Mouse (Mus musculus) liver, embryonic 14.5 days (tissue): ENCODE measurements at regions not wholly inside any gene's neighbourhood (a gene's known extent, or its start where the extent isn't known, plus 50 kb on each side); places are given as distances from the start of the nearest gene placed in this dataset.

Experiments used
- ATAC-seq: fragments of 200-750 bp; cut with Nextera tagmentation; 2 replicates; pipeline ENCODE4 v1.8.0; 2017; ENCODE audit warnings: moderate number of reproducible peaks, mild to moderate bottlenecking, moderate library complexity; ENCODE audit not compliant: insufficient read depth
- DNase-seq, 3 experiments: peaks; one replicate each; pipeline ENCODE4 v3.0.0-alpha.2; 2012 to 2013; ENCODE audit warnings: low read depth in 3 of 3, low spot score in 3 of 3
- H3K27ac ChIP-seq: fragments of 300-500 bp; sonication (generic); 2 replicates; pipeline ENCODE4 v1.5.1; 2014; ENCODE audit warnings: moderate library complexity, mild to moderate bottlenecking, control low read depth, inconsistent platforms
- H3K27me3 ChIP-seq: fragments of 300-500 bp; sonication (generic); 2 replicates; pipeline ENCODE4 v1.6.1; 2014; ENCODE audit warnings: mild to moderate bottlenecking, low read length, moderate library complexity; ENCODE audit not compliant: control insufficient read depth, insufficient read depth
- H3K36me3 ChIP-seq: fragments of 300-500 bp; sonication (generic); replicated peaks from 2 replicates; pipeline ENCODE4 v1.6.1; 2014; ENCODE audit warnings: low read depth; ENCODE audit not compliant: control insufficient read depth, insufficient read depth
- H3K4me1 ChIP-seq, 2 experiments: fragments of 200-500 bp in 1 of 2; fragments of 300-500 bp in 1 of 2; sonication (generic) in 1 of 2; replicated peaks; 2 replicates each; pipeline ENCODE4 v1.6.1; 2012 to 2014; ENCODE audit warnings: antibody characterized with exemption in 1 of 2, inconsistent platforms in 1 of 2, low read length in 1 of 2; ENCODE audit not compliant: control insufficient read depth in 2 of 2, insufficient read depth in 2 of 2
- H3K4me2 ChIP-seq: fragments of 300-500 bp; sonication (generic); 2 replicates; pipeline ENCODE4 v1.6.1; 2014; ENCODE audit warnings: low read depth, mild to moderate bottlenecking, control low read depth, moderate library complexity
- H3K4me3 ChIP-seq, 2 experiments: fragments of 200-500 bp in 1 of 2; fragments of 300-500 bp in 1 of 2; sonication (generic) in 1 of 2; 2 replicates each; pipeline ENCODE4 v1.5.1; 2012 to 2014; ENCODE audit warnings: low read depth in 2 of 2, low read length in 2 of 2, mild to moderate bottlenecking in 2 of 2, control low read depth in 1 of 2, inconsistent platforms in 1 of 2, moderate library complexity in 1 of 2; ENCODE audit not compliant: insufficient read depth in 1 of 2
- H3K9ac ChIP-seq: fragments of 300-500 bp; sonication (generic); replicated peaks from 2 replicates; pipeline ENCODE4 v1.6.1; 2014; ENCODE audit warnings: mild to moderate bottlenecking, control low read depth, moderate library complexity
- H3K9me3 ChIP-seq: fragments of 300-500 bp; sonication (generic); 2 replicates; pipeline ENCODE4 v1.6.1; 2016; ENCODE audit warnings: low read length, mixed read lengths; ENCODE audit not compliant: control insufficient read depth
- CTCF ChIP-seq: IDR thresholded peaks from 2 replicates; pipeline ENCODE4 v1.5.1; 2016; ENCODE audit warnings: antibody characterized with exemption, low read depth, control low read depth
- EP300 ChIP-seq: IDR thresholded peaks from 2 replicates; pipeline ENCODE4 v1.6.1; 2016; ENCODE audit warnings: antibody characterized with exemption, low read depth
- WGBS: fragments of 180-500 bp; shearing (Covaris S2); extraction: QIAGEN DNeasy Blood & Tissue Kit; methylation state at CpG from one replicate; pipeline ENCODE4 v1.1.7; 2014; ENCODE audit not compliant: insufficient replicate concordance; 5-methylcytosine and 5-hydroxymethylcytosine counted together

DNA sequence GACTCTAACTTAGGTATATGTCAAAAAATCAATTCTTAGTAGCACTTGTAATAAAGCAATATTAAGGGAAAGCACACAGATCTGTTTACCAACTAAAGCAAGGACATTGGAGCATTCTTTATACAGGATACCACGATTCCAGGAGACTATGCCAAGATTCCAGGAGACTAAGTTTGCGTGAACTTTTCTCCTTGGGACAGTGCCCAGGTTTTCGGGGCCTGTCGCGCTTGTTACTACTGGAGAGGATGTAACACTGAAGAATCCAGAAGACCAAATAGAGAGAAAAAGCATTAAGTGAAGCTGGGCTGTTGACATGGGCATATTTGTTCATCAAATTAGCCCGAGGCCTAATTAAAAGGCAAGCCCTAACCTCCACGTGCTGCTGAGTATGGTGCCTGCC, 100.3 kb upstream of the Tmprss15 start:
- ATAC-seq = no peak
- H3K36me3 ChIP-seq = no peaks in the 10 kb centered on the region
- no peaks in the 10 kb centered on the region for H3K9me3 ChIP-seq
- DNase-seq = no peak
- no peak for TF ChIP-seq EP300
- TF ChIP-seq CTCF = no peak
- no peak overlapping the region for H3K4me2 ChIP-seq
- H3K9ac ChIP-seq = no peak overlapping the region
- H3K27ac ChIP-seq = no peak overlapping the region
- no peaks in the 10 kb centered on the region for H3K27me3 ChIP-seq
- H3K4me1 ChIP-seq = no peaks in the 10 kb centered on the region
- 76% methylated on average over 7 of the region's 7 CpGs for WGBS
- H3K4me3 ChIP-seq = no peak overlapping the region

DNA sequence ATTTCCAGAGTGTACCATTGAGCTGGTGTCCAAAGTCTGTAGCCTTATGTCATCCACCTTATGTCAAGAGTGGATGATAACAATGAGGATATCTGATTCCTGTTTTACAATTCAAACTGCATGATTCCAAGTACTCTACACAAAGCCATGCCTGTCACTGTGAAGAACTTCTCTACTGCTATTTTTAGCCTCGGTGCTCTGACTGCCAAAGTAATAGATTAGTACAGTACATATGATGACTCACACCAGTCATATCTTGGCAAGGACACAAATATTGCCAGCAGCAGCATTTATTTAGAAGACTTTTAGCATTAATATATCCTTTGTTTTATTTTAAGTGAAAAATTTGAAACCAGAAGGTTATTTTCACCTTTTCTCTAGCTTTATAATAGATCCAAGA, 95.6 kb upstream of the Tmprss15 start:
- Histone ChIP-seq H3K9ac (no peak overlapping the region), H3K36me3 (no peaks in the 10 kb centered on the region), H3K4me2 (no peak overlapping the region), H3K27ac (no peak overlapping the region), H3K4me3 (no peak overlapping the region), H3K9me3 (no peaks in the 10 kb centered on the region), H3K27me3 (no peaks in the 10 kb centered on the region), H3K4me1 (no peaks in the 10 kb centered on the region)
- TF ChIP-seq EP300 (no peak), CTCF (no peak)
- WGBS = 42% methylated on average over 1 of the region's 1 CpGs
- DNase-seq (no peak), ATAC-seq (no peak)

DNA sequence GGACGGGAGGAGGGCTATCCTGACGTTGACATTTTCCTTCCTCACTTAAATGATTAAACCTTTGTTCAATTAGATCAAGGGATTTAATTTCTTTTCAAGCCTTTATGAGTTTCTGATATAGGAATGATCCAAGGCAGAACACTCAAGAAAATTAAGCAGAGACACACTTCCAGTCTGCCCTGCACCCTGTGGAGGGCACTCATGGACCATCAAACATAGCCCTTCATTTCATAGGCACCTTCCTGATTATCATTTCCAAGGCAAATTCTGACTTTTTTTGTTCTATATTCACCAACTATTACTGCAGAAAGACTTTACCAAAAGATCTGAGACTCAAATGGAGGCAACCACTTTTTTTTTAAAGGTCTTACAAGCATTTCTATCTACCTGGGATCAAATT, 91.6 kb upstream of the Tmprss15 start:
- WGBS = 72% methylated on average over 2 of the region's 2 CpGs
- no peaks in the 10 kb centered on the region for H3K27me3 ChIP-seq

GRCm38 (mm10) chr16:79177299-79177999, 86.6 kb upstream of the Tmprss15 start:
- TF ChIP-seq CTCF (no peak), EP300 (no peak)
- 72% methylated on average over 15 of the region's 15 CpGs for WGBS
- H3K27me3 ChIP-seq = no peaks in the 10 kb centered on the region
- H3K4me2 ChIP-seq = no peak overlapping the region
- no peaks in the 10 kb centered on the region for H3K9me3 ChIP-seq
- DNase-seq (no peak), ATAC-seq (no peak)
- H3K4me1 ChIP-seq = no peaks in the 10 kb centered on the region
- H3K4me3 ChIP-seq = no peak overlapping the region
- no peaks in the 10 kb centered on the region for H3K36me3 ChIP-seq
- no peak overlapping the region for H3K27ac ChIP-seq
- no peak overlapping the region for H3K9ac ChIP-seq

More for the DNA sequence above, 91.6 kb upstream of the Tmprss15 start:
- H3K9ac ChIP-seq = no peak overlapping the region
- no peaks in the 10 kb centered on the region for H3K9me3 ChIP-seq
- no peak overlapping the region for H3K4me3 ChIP-seq
- no peak overlapping the region for H3K27ac ChIP-seq
- ATAC-seq (no peak), DNase-seq (no peak)
- TF ChIP-seq CTCF (no peak), EP300 (no peak)
- H3K4me2 ChIP-seq = no peak overlapping the region
- no peaks in the 10 kb centered on the region for H3K36me3 ChIP-seq
- H3K4me1 ChIP-seq = no peaks in the 10 kb centered on the region

GRCm38 (mm10) chr16:79176832-79177243, 85.9 kb upstream of the Tmprss15 start:
- ATAC-seq = no peak
- no peak for TF ChIP-seq EP300
- WGBS = 53% methylated on average over 6 of the region's 6 CpGs
- Histone ChIP-seq H3K4me3 (no peak overlapping the region), H3K9me3 (no peaks in the 10 kb centered on the region), H3K27ac (no peak overlapping the region), H3K36me3 (no peaks in the 10 kb centered on the region), H3K4me1 (no peaks in the 10 kb centered on the region), H3K27me3 (no peaks in the 10 kb centered on the region), H3K9ac (no peak overlapping the region), H3K4me2 (no peak overlapping the region)
- no peak for DNase-seq
